Mouse (Mus musculus): ENCODE measurements around the gene C1ql4. TPM values are rescaled to one million over a fixed set of nuclear protein-coding genes. Genes with fewer than 3 reads are reported as not detected.

Gene C1ql4
- polyA plus RNA-seq, 1 experiment from 2014 or later: 1.3 TPM

DNA sequence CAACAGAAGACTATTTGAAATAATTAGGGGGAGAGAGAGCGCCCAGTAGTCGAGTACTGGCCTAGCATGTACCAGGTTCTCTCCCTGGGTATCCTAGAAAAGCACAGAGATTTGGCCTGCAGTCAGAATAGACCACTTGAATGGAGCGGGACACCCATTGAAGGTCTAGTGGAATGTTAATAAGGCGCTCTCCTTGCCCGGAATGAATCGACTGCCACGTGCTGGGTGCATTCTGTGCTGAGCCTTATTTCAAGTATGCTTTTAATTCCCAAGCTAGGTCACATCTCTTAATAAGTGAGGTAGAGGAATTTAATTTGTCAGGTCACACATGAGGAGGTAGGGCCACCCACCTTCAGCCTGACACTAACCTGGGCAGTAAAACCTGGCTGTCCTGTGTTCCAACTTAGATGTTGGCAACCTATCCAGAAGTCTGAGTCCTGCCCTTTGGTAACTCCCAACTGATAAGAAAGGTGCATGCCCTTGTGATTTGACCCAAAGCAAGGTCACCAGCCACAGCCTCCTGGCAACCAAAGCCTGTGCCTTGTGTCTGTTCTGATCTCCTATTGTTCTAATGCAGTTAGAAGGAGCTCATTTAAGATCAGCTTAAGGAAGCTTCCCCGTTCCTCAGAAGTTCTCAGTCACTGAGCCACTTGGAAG, 51.2 kb downstream of the C1ql4 start:
- WGBS: 94% methylated on average over 8 of the region's 8 CpGs
- Histone ChIP-seq H3K27ac (ENCODE audit: low read depth, low read length) (no peak overlapping the region), H3K36me3 (ENCODE audit: control insufficient read depth, insufficient read depth, low read length) (peaks cover 33% of the 10 kb centered on the region), H3K9me3 (ENCODE audit: control insufficient read depth, low read length) (no peaks in the 10 kb centered on the region), H3K9ac (ENCODE audit: low read depth, low read length) (no peak overlapping the region), H3K4me2 (replicated peaks; ENCODE audit: low read depth, low read length) (no peak overlapping the region), H3K4me3 (ENCODE audit: low read length) (no peak overlapping the region), H3K27me3 (ENCODE audit: control insufficient read depth, insufficient read depth, low read length) (no peaks in the 10 kb centered on the region), H3K4me1 (ENCODE audit: control insufficient read depth, insufficient read depth, low read length) (peaks cover 16% of the 10 kb centered on the region)
- no peak for ATAC-seq (ENCODE audit: low FRiP score, low TSS enrichment)

DNA sequence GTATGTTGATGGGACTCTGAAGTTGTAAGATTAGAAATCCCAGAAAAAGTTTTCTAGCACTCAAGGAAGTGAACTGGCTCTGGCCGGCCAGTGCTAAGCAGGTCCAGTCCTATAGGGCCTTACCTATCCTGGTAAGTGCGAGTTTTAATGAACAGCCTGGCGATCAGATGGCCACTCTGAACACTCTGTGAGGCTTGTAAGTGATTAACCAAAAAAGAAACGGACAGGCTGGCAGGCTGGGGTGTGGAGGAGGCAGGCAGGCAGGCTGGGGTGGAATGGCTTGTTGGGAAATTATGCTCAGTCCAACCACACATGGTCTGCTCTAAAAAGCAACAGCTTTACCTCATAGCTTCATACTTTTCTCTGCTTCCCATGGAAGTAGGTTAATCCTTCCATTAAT, 52.2 kb downstream of the C1ql4 start:
- no peak; the same call in 1 of the 2 replicates for ATAC-seq (ENCODE audit: low FRiP score, low TSS enrichment)
- H3K9me3 ChIP-seq (ENCODE audit: control insufficient read depth, low read length): no peaks in the 10 kb centered on the region
- H3K4me2 ChIP-seq (replicated peaks; ENCODE audit: low read depth, low read length): no peak overlapping the region
- WGBS: 75% methylated on average over 4 of the region's 4 CpGs
- peaks cover 14% of the 10 kb centered on the region for H3K4me1 ChIP-seq (ENCODE audit: control insufficient read depth, insufficient read depth, low read length)
- H3K27ac ChIP-seq (ENCODE audit: low read depth, low read length): no peak overlapping the region
- H3K36me3 ChIP-seq (ENCODE audit: control insufficient read depth, insufficient read depth, low read length): peaks cover 33% of the 10 kb centered on the region
- no peaks in the 10 kb centered on the region for H3K27me3 ChIP-seq (ENCODE audit: control insufficient read depth, insufficient read depth, low read length)
- H3K4me3 ChIP-seq (ENCODE audit: low read length): no peak overlapping the region
- H3K9ac ChIP-seq (ENCODE audit: low read depth, low read length): no peak overlapping the region

Small RNAs within 50 kb of the gene (microRNA-seq; reads per million reads assigned to microRNA genes)
- 0.63 reads per million for gene Mir6960

Other genes with a start within 250 kb of the C1ql4 start
- 17.5 and 21.4 TPM in 2 replicates for gene Kmt2d, start 216.6 kb downstream of the C1ql4 start, polyA plus RNA-seq (2014; fragmentation: Nextera tagmentation; extraction: Ambion mirVana)
- gene Rhebl1, start 193.3 kb downstream of the C1ql4 start, polyA plus RNA-seq (2014; fragmentation: Nextera tagmentation; extraction: Ambion mirVana): 14.4 and 22.4 TPM in 2 replicates
- gene Dhh, start 189.3 kb downstream of the C1ql4 start, polyA plus RNA-seq (2014; fragmentation: Nextera tagmentation; extraction: Ambion mirVana): 0.54 and 0.84 TPM in 2 replicates
- gene Lmbr1l, start 169.6 kb downstream of the C1ql4 start, polyA plus RNA-seq (2014; fragmentation: Nextera tagmentation; extraction: Ambion mirVana): 5.5 and 8.6 TPM in 2 replicates
- 1,971 and 2,088 TPM in 2 replicates for gene Tuba1b, start 153.3 kb downstream of the C1ql4 start, polyA plus RNA-seq (2014; fragmentation: Nextera tagmentation; extraction: Ambion mirVana)
- not detected in 2 replicates for gene Gm49450, start 134.3 kb downstream of the C1ql4 start, polyA plus RNA-seq (2014; fragmentation: Nextera tagmentation; extraction: Ambion mirVana)
- 891 and 921 TPM in 2 replicates for gene Tuba1a, start 134.1 kb downstream of the C1ql4 start, polyA plus RNA-seq (2014; fragmentation: Nextera tagmentation; extraction: Ambion mirVana)
- gene Tuba1c, start 57.9 kb downstream of the C1ql4 start, polyA plus RNA-seq (2014; fragmentation: Nextera tagmentation; extraction: Ambion mirVana): 187 and 196 TPM in 2 replicates
- gene Prph, start 32.6 kb downstream of the C1ql4 start, polyA plus RNA-seq (2014; fragmentation: Nextera tagmentation; extraction: Ambion mirVana): 0.13 and 0.31 TPM in 2 replicates
- gene Troap, start 13.2 kb downstream of the C1ql4 start, polyA plus RNA-seq (2014; fragmentation: Nextera tagmentation; extraction: Ambion mirVana): 27.3 and 31.7 TPM in 2 replicates
- 5.4 and 7.1 TPM in 2 replicates for gene Dnajc22, start 5.4 kb upstream of the C1ql4 start, polyA plus RNA-seq (2014; fragmentation: Nextera tagmentation; extraction: Ambion mirVana)
- gene Spats2, start 38.1 kb upstream of the C1ql4 start, polyA plus RNA-seq (2014; fragmentation: Nextera tagmentation; extraction: Ambion mirVana): 51.5 and 55.2 TPM in 2 replicates
- gene Kcnh3, start 137.0 kb upstream of the C1ql4 start, polyA plus RNA-seq (2014; fragmentation: Nextera tagmentation; extraction: Ambion mirVana): 0.46 and 1.4 TPM in 2 replicates
- 180 and 182 TPM in 2 replicates for gene Mcrs1, start 164.1 kb upstream of the C1ql4 start, polyA plus RNA-seq (2014; fragmentation: Nextera tagmentation; extraction: Ambion mirVana)
- 39.5 and 63.9 TPM in 2 replicates for gene Prpf40b, start 207.3 kb upstream of the C1ql4 start, polyA plus RNA-seq (2014; fragmentation: Nextera tagmentation; extraction: Ambion mirVana)
- 0.07 and 0.22 TPM in 2 replicates for gene Fam186b, start 208.1 kb upstream of the C1ql4 start, polyA plus RNA-seq (2014; fragmentation: Nextera tagmentation; extraction: Ambion mirVana)

Measured in kidney, embryonic 14.5 days (tissue).